Mouse (Mus musculus) liver, embryonic 11.5 days (tissue): ENCODE measurements at regions not wholly inside any gene's neighbourhood (a gene's known extent, or its start where the extent isn't known, plus 50 kb on each side); places are given as distances from the start of the nearest gene placed in this dataset.
"Not testable (repeated sequence)": the region's sequence is repeated elsewhere in the genome, so short reads cannot be mapped to it uniquely, and the experiment has no call there.

Experiments
- ATAC-seq: fragments of 200-750 bp; cut with Nextera tagmentation; replicated peaks from 2 replicates; pipeline ENCODE4 v1.8.0; 2017; ENCODE audit warnings: moderate number of reproducible peaks, mild to moderate bottlenecking, moderate TSS enrichment, moderate library complexity; ENCODE audit not compliant: low FRiP score
- DNase-seq: peaks from one replicate; pipeline ENCODE4 v3.0.0-alpha.2; 2017; ENCODE audit warnings: low spot score
- H3K27ac ChIP-seq: fragments of 300-500 bp; sonication (generic); 2 replicates; pipeline ENCODE4 v1.5.1; 2014; ENCODE audit warnings: mild to moderate bottlenecking, low read depth, low read length, control low read depth
- H3K27me3 ChIP-seq: fragments of 300-500 bp; sonication (generic); replicated peaks from 2 replicates; pipeline ENCODE4 v1.6.1; 2014; ENCODE audit warnings: low read length, mixed read lengths; ENCODE audit not compliant: control insufficient read depth, insufficient read depth
- H3K36me3 ChIP-seq: fragments of 300-500 bp; sonication (generic); 2 replicates; pipeline ENCODE4 v1.6.1; 2014; ENCODE audit warnings: mild to moderate bottlenecking, low read length, moderate library complexity, mixed read lengths; ENCODE audit not compliant: control insufficient read depth, insufficient read depth
- H3K4me1 ChIP-seq: fragments of 300-500 bp; sonication (generic); replicated peaks from 2 replicates; pipeline ENCODE4 v1.6.1; 2014; ENCODE audit warnings: low read length, mixed read lengths; ENCODE audit not compliant: control insufficient read depth, insufficient read depth
- H3K4me2 ChIP-seq: fragments of 300-500 bp; sonication (generic); 2 replicates; pipeline ENCODE4 v1.6.1; 2014; ENCODE audit warnings: mild to moderate bottlenecking, control low read depth, moderate library complexity
- H3K4me3 ChIP-seq: fragments of 300-500 bp; sonication (generic); 2 replicates; pipeline ENCODE4 v1.5.1; 2014; ENCODE audit warnings: low read depth, low read length, control low read depth
- H3K9ac ChIP-seq: fragments of 300-500 bp; sonication (generic); 2 replicates; pipeline ENCODE4 v1.6.1; 2014; ENCODE audit warnings: low read depth, low read length, control low read depth
- H3K9me3 ChIP-seq: fragments of 300-500 bp; sonication (generic); 2 replicates; pipeline ENCODE4 v1.6.1; 2016; ENCODE audit warnings: low read length, inconsistent platforms, mixed read lengths; ENCODE audit not compliant: control insufficient read depth
- WGBS: fragments of 180-500 bp; shearing (Covaris S2); extraction: QIAGEN DNeasy Blood & Tissue Kit; methylation state at CpG from one replicate; pipeline ENCODE4 v1.1.7; 2014; 5-methylcytosine and 5-hydroxymethylcytosine counted together

DNA sequence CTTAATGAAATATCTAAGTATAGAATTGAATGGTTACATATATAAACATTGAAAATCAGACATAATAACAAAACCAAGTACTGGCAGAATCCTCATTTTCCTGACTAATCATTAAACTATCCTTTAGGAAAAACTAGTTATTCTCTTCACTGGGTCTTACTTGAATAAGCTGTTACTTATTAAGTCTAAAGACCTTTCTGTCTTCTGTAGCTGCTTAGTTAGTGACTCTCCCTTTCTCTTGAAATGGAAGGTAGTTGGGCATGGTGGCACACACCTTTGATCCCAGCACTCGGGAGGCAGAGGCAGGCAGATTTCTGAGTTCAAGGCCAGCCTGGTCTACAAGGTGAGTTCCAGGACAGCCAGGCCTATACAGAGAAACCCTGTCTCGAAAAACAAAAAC, 135.9 kb upstream of the Abcb5 start:
- 70% methylated on average over 2 of the region's 2 CpGs for WGBS
- not testable (repeated sequence) for H3K36me3 ChIP-seq, ATAC-seq, H3K27ac ChIP-seq, H3K4me2 ChIP-seq, H3K4me3 ChIP-seq, H3K4me1 ChIP-seq, H3K9me3 ChIP-seq, H3K9ac ChIP-seq, DNase-seq, H3K27me3 ChIP-seq

DNA sequence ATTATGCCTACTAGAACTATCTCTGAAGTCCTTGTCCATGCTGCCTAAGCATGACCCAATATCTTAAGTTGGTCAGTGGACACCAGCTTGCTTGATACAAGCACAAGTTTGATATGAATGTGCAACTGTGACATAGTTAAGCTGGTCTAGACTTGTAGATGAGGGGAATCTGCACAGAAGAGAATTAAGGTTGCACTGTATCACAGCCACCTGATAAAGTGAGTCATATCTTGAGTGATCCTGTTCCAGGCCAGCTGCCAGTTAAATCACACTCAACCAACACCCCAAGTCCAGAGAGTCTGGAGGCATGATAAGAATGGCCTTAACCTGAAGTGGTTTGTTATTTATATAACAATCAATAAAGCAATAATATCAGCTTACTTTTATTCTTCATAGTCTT, 133.5 kb upstream of the Abcb5 start:
- H3K4me3 ChIP-seq, result no peak overlapping the region
- H3K4me2 ChIP-seq, result no peak overlapping the region
- DNase-seq (no peak), ATAC-seq (no peak)
- no peaks in the 10 kb centered on the region for H3K27me3 ChIP-seq
- no peak overlapping the region for H3K9ac ChIP-seq
- no peaks in the 10 kb centered on the region for H3K9me3 ChIP-seq
- H3K27ac ChIP-seq, result no peak overlapping the region
- H3K4me1 ChIP-seq, result no peaks in the 10 kb centered on the region
- H3K36me3 ChIP-seq, result no peaks in the 10 kb centered on the region

GRCm38 (mm10) chr12:119097814-119098213, 131.6 kb upstream of the Abcb5 start:
- Histone ChIP-seq H3K4me1 (no peaks in the 10 kb centered on the region), H3K36me3 (no peaks in the 10 kb centered on the region), H3K9me3 (no peaks in the 10 kb centered on the region), H3K4me2 (no peak overlapping the region), H3K27ac (no peak overlapping the region), H3K4me3 (no peak overlapping the region), H3K9ac (no peak overlapping the region), H3K27me3 (no peaks in the 10 kb centered on the region)
- ATAC-seq (no peak), DNase-seq (no peak)
- 26% methylated on average over 1 of the region's 1 CpGs for WGBS

DNA sequence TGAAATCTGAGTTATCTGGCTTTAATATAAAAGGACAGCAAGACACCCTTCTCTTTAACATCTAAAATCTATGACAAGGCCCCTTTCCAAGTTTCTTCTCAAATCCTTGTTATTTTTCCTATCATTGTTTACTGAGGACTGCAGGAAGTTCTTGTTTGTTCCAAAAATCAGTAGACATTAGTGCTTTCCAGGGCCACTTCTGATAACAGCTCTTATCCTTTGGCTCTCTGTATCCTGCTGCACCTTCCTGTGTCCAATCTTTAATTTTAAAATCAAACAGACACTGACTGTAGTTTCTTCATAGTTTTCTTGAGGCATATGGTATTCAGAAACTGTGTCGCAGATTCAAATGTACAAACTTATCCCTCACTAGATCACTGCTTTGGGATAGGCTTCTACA, 128.1 kb upstream of the Abcb5 start:
- Histone ChIP-seq H3K36me3 (no peaks in the 10 kb centered on the region), H3K4me2 (no peak overlapping the region), H3K9ac (no peak overlapping the region), H3K27me3 (no peaks in the 10 kb centered on the region), H3K4me1 (no peaks in the 10 kb centered on the region), H3K27ac (no peak overlapping the region), H3K9me3 (no peaks in the 10 kb centered on the region), H3K4me3 (no peak overlapping the region)
- no peak for DNase-seq
- no peak for ATAC-seq
- 91% methylated on average over 1 of the region's 1 CpGs for WGBS

DNA sequence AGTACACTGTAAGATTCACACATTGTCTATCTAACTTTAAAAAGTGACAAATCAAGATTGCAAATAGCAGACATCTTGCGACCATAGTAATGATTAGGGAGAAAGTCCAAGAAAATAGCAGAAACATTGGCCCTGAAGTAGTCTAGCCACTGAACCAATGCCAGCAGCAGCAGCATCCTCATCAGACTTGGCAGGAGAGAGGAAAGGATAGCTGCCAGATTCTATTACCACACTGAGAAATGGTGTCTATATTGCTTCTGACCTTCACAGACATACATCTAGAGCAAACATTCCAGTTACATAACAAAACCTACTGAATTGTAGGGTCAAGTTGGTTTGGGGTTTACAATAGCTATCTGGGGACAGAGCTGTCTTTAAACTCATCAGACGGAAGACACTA, 127.2 kb upstream of the Abcb5 start:
- ATAC-seq, result no peak
- WGBS, result 85% methylated on average over 2 of the region's 2 CpGs
- H3K4me1 ChIP-seq, result no peaks in the 10 kb centered on the region
- H3K4me3 ChIP-seq, result no peak overlapping the region
- no peak overlapping the region for H3K27ac ChIP-seq
- no peak for DNase-seq
- no peak overlapping the region for H3K4me2 ChIP-seq
- H3K9me3 ChIP-seq, result no peaks in the 10 kb centered on the region
- no peak overlapping the region for H3K9ac ChIP-seq
- H3K36me3 ChIP-seq, result no peaks in the 10 kb centered on the region
- no peaks in the 10 kb centered on the region for H3K27me3 ChIP-seq

GRCm38 (mm10) chr12:119089292-119089691, 123.1 kb upstream of the Abcb5 start:
- Histone ChIP-seq H3K4me3 (no peak overlapping the region), H3K36me3 (no peaks in the 10 kb centered on the region), H3K27me3 (no peaks in the 10 kb centered on the region), H3K4me2 (no peak overlapping the region), H3K9ac (no peak overlapping the region), H3K27ac (no peak overlapping the region), H3K9me3 (no peaks in the 10 kb centered on the region), H3K4me1 (no peaks in the 10 kb centered on the region)
- ATAC-seq, result no peak
- 67% methylated on average over 2 of the region's 2 CpGs for WGBS
- no peak for DNase-seq

- Histone ChIP-seq H3K27me3 (no peaks in the 10 kb centered on the region), H3K4me1 (no peaks in the 10 kb centered on the region), H3K9ac (no peak overlapping the region), H3K27ac (no peak overlapping the region), H3K4me2 (no peak overlapping the region), H3K36me3 (no peaks in the 10 kb centered on the region), H3K4me3 (no peak overlapping the region), H3K9me3 (no peaks in the 10 kb centered on the region)
- 80% methylated on average over 1 of the region's 1 CpGs for WGBS
- ATAC-seq, result no peak
- no peak for DNase-seq
Measured at GRCm38 (mm10) chr12:119088666-119089065, 122.4 kb upstream of the Abcb5 start.

GRCm38 (mm10) chr12:119084814-119085213, 118.6 kb upstream of the Abcb5 start:
- 78% methylated on average over 2 of the region's 2 CpGs for WGBS
- H3K9me3 ChIP-seq, result no peaks in the 10 kb centered on the region
- H3K36me3 ChIP-seq, result no peaks in the 10 kb centered on the region
- DNase-seq (no peak), ATAC-seq (no peak)
- no peak overlapping the region for H3K4me3 ChIP-seq
- H3K9ac ChIP-seq, result no peak overlapping the region
- no peaks in the 10 kb centered on the region for H3K27me3 ChIP-seq
- no peak overlapping the region for H3K27ac ChIP-seq
- H3K4me1 ChIP-seq, result no peaks in the 10 kb centered on the region
- H3K4me2 ChIP-seq, result no peak overlapping the region

DNA sequence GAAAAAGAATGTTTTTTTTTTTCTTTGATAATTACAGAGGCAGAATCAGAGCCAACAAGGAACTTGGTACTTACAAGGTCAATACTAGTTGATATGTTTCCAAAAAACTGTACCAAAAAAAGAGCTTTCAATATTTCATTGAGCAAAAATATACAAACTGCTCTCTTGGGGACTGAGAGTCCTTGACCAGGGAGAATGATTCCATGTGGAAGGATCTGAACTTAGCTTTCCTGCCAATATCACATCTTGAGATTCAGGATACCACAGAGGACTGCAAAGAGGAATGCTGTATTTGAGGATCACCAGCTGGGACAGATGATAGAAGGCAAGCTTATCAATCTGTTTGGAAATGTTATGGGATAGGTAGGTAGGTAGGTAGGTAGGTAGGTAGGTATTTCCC, 116.6 kb upstream of the Abcb5 start:
- H3K4me1 ChIP-seq, result no peaks in the 10 kb centered on the region
- ATAC-seq (no peak), DNase-seq (no peak)
- H3K27me3 ChIP-seq, result no peaks in the 10 kb centered on the region
- H3K36me3 ChIP-seq, result no peaks in the 10 kb centered on the region
- H3K27ac ChIP-seq, result no peak overlapping the region
- H3K4me2 ChIP-seq, result no peak overlapping the region
- H3K9me3 ChIP-seq, result no peaks in the 10 kb centered on the region
- H3K9ac ChIP-seq, result no peak overlapping the region
- no peak overlapping the region for H3K4me3 ChIP-seq
